Mouse (Mus musculus): ENCODE measurements around the gene Mamstr.
A peak's percentile ranks its signal among the peaks of the same experiment; 100 is the strongest.

Gene Mamstr

GRCm38 (mm10) chr7:45639561-45640027 lies at the start of gene Mamstr:
Gene Mamstr (plus strand): TSS chr7:45639977.
- no peak for DNase-seq

- no peak for DNase-seq
Observed at GRCm38 (mm10) chr7:45590874-45591273, 48.9 kb upstream of the Mamstr start.

- peak; percentile 64 to 75 for DNase-seq
Observed at GRCm38 (mm10) chr7:45591880-45592279, 47.9 kb upstream of the Mamstr start.

GRCm38 (mm10) chr7:45593118-45593815 lies 46.5 kb upstream of the Mamstr start:
- peak; percentile 87 for DNase-seq

GRCm38 (mm10) chr7:45595176-45595575 lies 44.6 kb upstream of the Mamstr start:
- DNase-seq, result no peak

GRCm38 (mm10) chr7:45596107-45596506 lies 43.7 kb upstream of the Mamstr start:
- DNase-seq, result no peak

GRCm38 (mm10) chr7:45597013-45597412 lies 42.8 kb upstream of the Mamstr start:
- DNase-seq, result no peak

- no peak for DNase-seq
Observed at GRCm38 (mm10) chr7:45597527-45597926, 42.2 kb upstream of the Mamstr start.

- DNase-seq, result no peak
Observed at GRCm38 (mm10) chr7:45598960-45599879, 40.6 kb upstream of the Mamstr start.

GRCm38 (mm10) chr7:45605704-45606289 lies 34.0 kb upstream of the Mamstr start:
- no peak for DNase-seq

- no peak for DNase-seq
Observed at GRCm38 (mm10) chr7:45609511-45609910, 30.3 kb upstream of the Mamstr start.

- no peak for DNase-seq
Observed at GRCm38 (mm10) chr7:45616277-45616676, 23.5 kb upstream of the Mamstr start.

GRCm38 (mm10) chr7:45617042-45617695 lies 22.6 kb upstream of the Mamstr start, which contains the start of gene Fut1:
Gene Fut1 (plus strand): TSS chr7:45617289.
- no peak for DNase-seq

GRCm38 (mm10) chr7:45618316-45618715 lies 21.5 kb upstream of the Mamstr start:
- DNase-seq, result no peak

GRCm38 (mm10) chr7:45619592-45619991 lies 20.2 kb upstream of the Mamstr start:
- no peak for DNase-seq

- DNase-seq, result peak; percentile 38 to 57
Observed at GRCm38 (mm10) chr7:45621443-45621842, 18.3 kb upstream of the Mamstr start, which contains the start of gene Izumo1. Gene Izumo1 (plus strand): TSS chr7:45621811.

- DNase-seq, result no peak
Observed at GRCm38 (mm10) chr7:45623507-45623906, 16.3 kb upstream of the Mamstr start.

- no peak for DNase-seq
Observed at GRCm38 (mm10) chr7:45624718-45625117, 15.1 kb upstream of the Mamstr start.

GRCm38 (mm10) chr7:45625481-45625880 lies 14.3 kb upstream of the Mamstr start:
- DNase-seq, result no peak

GRCm38 (mm10) chr7:45626571-45627076 lies 13.2 kb upstream of the Mamstr start:
- no peak for DNase-seq

GRCm38 (mm10) chr7:45627261-45627660 lies 12.5 kb upstream of the Mamstr start, which contains the start of gene Rasip1:
Gene Rasip1 (plus strand): TSS chr7:45627488.
- no peak for DNase-seq
